Mouse (Mus musculus) kidney, adult 11 months (tissue): ENCODE results near the gene Mmadhc.

ENCODE experiments used
- DNase-seq: peaks from one replicate; pipeline ENCODE4 v3.0.0; 2022

Gene Mmadhc

GRCm38 (mm10) chr2:50264059-50264458 is 32.5 kb downstream of the Mmadhc start:
- DNase-seq: no peak

GRCm38 (mm10) chr2:50254955-50255354 is 41.6 kb downstream of the Mmadhc start:
- DNase-seq: no peak

- no peak for DNase-seq
These were observed 48.0 kb downstream of the Mmadhc start for GRCm38 (mm10) chr2:50248551-50248950.

GRCm38 (mm10) chr2:50233491-50233890 is 63.1 kb downstream of the Mmadhc start:
- DNase-seq: no peak
